Mouse (Mus musculus): Measurements from ENCODE around the gene Arl16. TPM values are rescaled to one million over a fixed set of nuclear protein-coding genes. Genes with fewer than 3 reads are reported as not detected.

The Arl16 gene
- polyA plus RNA-seq, 1 experiment from 2014 or later, result 33.6 TPM

GRCm38 (mm10) chr11:120422651-120423568 is 44.5 kb downstream of the Arl16 start:
- Histone ChIP-seq H3K4me1 (ENCODE audit: control insufficient read depth, insufficient read depth, low read length) (peaks cover 6% of the 10 kb centered on the region), H3K36me3 (ENCODE audit: control insufficient read depth, insufficient read depth) (peaks cover 49% of the 10 kb centered on the region), H3K27me3 (ENCODE audit: control insufficient read depth, insufficient read depth, low read length) (no peaks in the 10 kb centered on the region), H3K27ac (ENCODE audit: low read length) (peak overlapping the region; percentile 67), H3K4me3 (ENCODE audit: low read length) (no peak overlapping the region), H3K9ac (ENCODE audit: low read length) (no peak overlapping the region; the same call in 1 of the 2 replicates), H3K4me2 (ENCODE audit: low read depth, low read length) (no peak overlapping the region), H3K9me3 (replicated peaks; ENCODE audit: control insufficient read depth, low read length) (no peaks in the 10 kb centered on the region)
- ATAC-seq (replicated peaks; ENCODE audit: extremely low read depth, insufficient read depth, low FRiP score), result no peak
- WGBS, result 68% methylated on average over 13 of the region's 13 CpGs

- Histone ChIP-seq H3K4me1 (ENCODE audit: control insufficient read depth, insufficient read depth, low read length) (peaks cover 6% of the 10 kb centered on the region), H3K4me2 (ENCODE audit: low read depth, low read length) (no peak overlapping the region), H3K36me3 (ENCODE audit: control insufficient read depth, insufficient read depth) (peaks cover 47% of the 10 kb centered on the region), H3K27ac (ENCODE audit: low read length) (no peak overlapping the region; the same call in 1 of the 2 replicates), H3K27me3 (ENCODE audit: control insufficient read depth, insufficient read depth, low read length) (no peaks in the 10 kb centered on the region), H3K9ac (ENCODE audit: low read length) (no peak overlapping the region), H3K9me3 (replicated peaks; ENCODE audit: control insufficient read depth, low read length) (no peaks in the 10 kb centered on the region), H3K4me3 (ENCODE audit: low read length) (no peak overlapping the region)
- no peak for ATAC-seq (replicated peaks; ENCODE audit: extremely low read depth, insufficient read depth, low FRiP score)
- 100% methylated on average over 1 of the region's 1 CpGs for WGBS
These were observed 48.8 kb downstream of the Arl16 start for GRCm38 (mm10) chr11:120418592-120418991.

GRCm38 (mm10) chr11:120417852-120418251 is 49.6 kb downstream of the Arl16 start:
- no peak for ATAC-seq (replicated peaks; ENCODE audit: extremely low read depth, insufficient read depth, low FRiP score)
- H3K27me3 ChIP-seq (ENCODE audit: control insufficient read depth, insufficient read depth, low read length), result no peaks in the 10 kb centered on the region
- WGBS, result 68% methylated on average over 7 of the region's 7 CpGs
- peaks cover 53% of the 10 kb centered on the region for H3K36me3 ChIP-seq (ENCODE audit: control insufficient read depth, insufficient read depth)
- no peak overlapping the region for H3K9ac ChIP-seq (ENCODE audit: low read length)
- no peak overlapping the region for H3K27ac ChIP-seq (ENCODE audit: low read length)
- no peak overlapping the region for H3K4me3 ChIP-seq (ENCODE audit: low read length)
- no peak overlapping the region for H3K4me2 ChIP-seq (ENCODE audit: low read depth, low read length)
- no peaks in the 10 kb centered on the region for H3K9me3 ChIP-seq (replicated peaks; ENCODE audit: control insufficient read depth, low read length)
- no peaks in the 10 kb centered on the region for H3K4me1 ChIP-seq (ENCODE audit: control insufficient read depth, insufficient read depth, low read length)

Other genes starting within 250 kb of the Arl16 start
- 4.6 and 4.7 TPM in 2 replicates for gene Bahcc1, start 234.7 kb downstream of the Arl16 start, polyA plus RNA-seq (2015; fragmentation: Nextera tagmentation; extraction: Ambion mirVana)
- 1,134 and 1,179 TPM in 2 replicates for gene Actg1, start 119.1 kb downstream of the Arl16 start, polyA plus RNA-seq (2015; fragmentation: Nextera tagmentation; extraction: Ambion mirVana)
- 0.71 and 0.91 TPM in 2 replicates for gene Fscn2, start 106.1 kb downstream of the Arl16 start, polyA plus RNA-seq (2015; fragmentation: Nextera tagmentation; extraction: Ambion mirVana)
- 28.8 and 37.3 TPM in 2 replicates for gene Faap100, start 88.8 kb downstream of the Arl16 start, polyA plus RNA-seq (2015; fragmentation: Nextera tagmentation; extraction: Ambion mirVana)
- gene Nploc4, start 29.9 kb downstream of the Arl16 start, polyA plus RNA-seq (2015; fragmentation: Nextera tagmentation; extraction: Ambion mirVana), result 26.7 and 27.7 TPM in 2 replicates
- gene Tspan10, start 25.0 kb downstream of the Arl16 start, polyA plus RNA-seq (2015; fragmentation: Nextera tagmentation; extraction: Ambion mirVana), result 0.09 TPM in 1 of 2 replicates, not detected in the other
- 0.28 and 0.29 TPM in 2 replicates for gene Pde6g, start 14.1 kb downstream of the Arl16 start, polyA plus RNA-seq (2015; fragmentation: Nextera tagmentation; extraction: Ambion mirVana)
- gene Oxld1, start 9.5 kb downstream of the Arl16 start, polyA plus RNA-seq (2015; fragmentation: Nextera tagmentation; extraction: Ambion mirVana), result 23.2 and 23.5 TPM in 2 replicates
- gene Ccdc137, start 9.5 kb downstream of the Arl16 start, polyA plus RNA-seq (2015; fragmentation: Nextera tagmentation; extraction: Ambion mirVana), result 25.4 and 27.4 TPM in 2 replicates
- 247 and 252 TPM in 2 replicates for gene Mrpl12, start 17.0 kb upstream of the Arl16 start, polyA plus RNA-seq (2015; fragmentation: Nextera tagmentation; extraction: Ambion mirVana)
- 39.6 and 43.9 TPM in 2 replicates for gene Slc25a10, start 24.2 kb upstream of the Arl16 start, polyA plus RNA-seq (2015; fragmentation: Nextera tagmentation; extraction: Ambion mirVana)
- gene Gcgr, start 63.1 kb upstream of the Arl16 start, polyA plus RNA-seq (2015; fragmentation: Nextera tagmentation; extraction: Ambion mirVana), result 1.4 and 2.7 TPM in 2 replicates
- gene Mcrip1, start 82.1 kb upstream of the Arl16 start, polyA plus RNA-seq (2015; fragmentation: Nextera tagmentation; extraction: Ambion mirVana), result 134 and 139 TPM in 2 replicates
- gene Ppp1r27, start 83.5 kb upstream of the Arl16 start, polyA plus RNA-seq (2015; fragmentation: Nextera tagmentation; extraction: Ambion mirVana), result 3.3 and 8.5 TPM in 2 replicates
- 435 and 437 TPM in 2 replicates for gene P4hb, start 105.6 kb upstream of the Arl16 start, polyA plus RNA-seq (2015; fragmentation: Nextera tagmentation; extraction: Ambion mirVana)
- 435 and 439 TPM in 2 replicates for gene Arhgdia, start 114.0 kb upstream of the Arl16 start, polyA plus RNA-seq (2015; fragmentation: Nextera tagmentation; extraction: Ambion mirVana)
- 223 and 229 TPM in 2 replicates for gene Alyref, start 130.8 kb upstream of the Arl16 start, polyA plus RNA-seq (2015; fragmentation: Nextera tagmentation; extraction: Ambion mirVana)
- gene Anapc11, start 130.8 kb upstream of the Arl16 start, polyA plus RNA-seq (2015; fragmentation: Nextera tagmentation; extraction: Ambion mirVana), result 179 and 193 TPM in 2 replicates
- gene Npb, start 140.9 kb upstream of the Arl16 start, polyA plus RNA-seq (2015; fragmentation: Nextera tagmentation; extraction: Ambion mirVana), result 13.6 and 15.5 TPM in 2 replicates
- 109 and 117 TPM in 2 replicates for gene Pcyt2, start 150.3 kb upstream of the Arl16 start, polyA plus RNA-seq (2015; fragmentation: Nextera tagmentation; extraction: Ambion mirVana)
- 21.1 and 28.1 TPM in 2 replicates for gene Sirt7, start 157.6 kb upstream of the Arl16 start, polyA plus RNA-seq (2015; fragmentation: Nextera tagmentation; extraction: Ambion mirVana)
- 14.7 and 19.1 TPM in 2 replicates for gene Mafg, start 166.0 kb upstream of the Arl16 start, polyA plus RNA-seq (2015; fragmentation: Nextera tagmentation; extraction: Ambion mirVana)
- 15.2 and 18.5 TPM in 2 replicates for gene Pycr1, start 176.2 kb upstream of the Arl16 start, polyA plus RNA-seq (2015; fragmentation: Nextera tagmentation; extraction: Ambion mirVana)
- 17.0 and 19.5 TPM in 2 replicates for gene Myadml2, start 180.6 kb upstream of the Arl16 start, polyA plus RNA-seq (2015; fragmentation: Nextera tagmentation; extraction: Ambion mirVana)
- 0.20 and 1.00 TPM in 2 replicates for gene Notum, start 193.6 kb upstream of the Arl16 start, polyA plus RNA-seq (2015; fragmentation: Nextera tagmentation; extraction: Ambion mirVana)
- gene Aspscr1, start 205.4 kb upstream of the Arl16 start, polyA plus RNA-seq (2015; fragmentation: Nextera tagmentation; extraction: Ambion mirVana), result 105 and 109 TPM in 2 replicates
- 107 and 112 TPM in 2 replicates for gene Cenpx, start 246.1 kb upstream of the Arl16 start, polyA plus RNA-seq (2015; fragmentation: Nextera tagmentation; extraction: Ambion mirVana)
- 34.1 and 34.8 TPM in 2 replicates for gene Lrrc45, start 246.3 kb upstream of the Arl16 start, polyA plus RNA-seq (2015; fragmentation: Nextera tagmentation; extraction: Ambion mirVana)

All from heart, embryonic 16.5 days (tissue).